Mouse (Mus musculus): ENCODE results near the gene Rbm4b. TPM values are rescaled to one million over a fixed set of nuclear protein-coding genes. Genes with fewer than 3 reads are reported as not detected.

The Rbm4b gene
- polyA plus RNA-seq (2016; fragmentation: Nextera tagmentation; extraction: Ambion mirVana) = 112 and 118 TPM in 2 replicates

- Histone ChIP-seq H3K4me1 (peaks cover 18% of the 10 kb centered on the region), H3K4me2 (replicated peaks) (peak within 1 kb of the TSS; percentile 68), H3K27ac (peak within 1 kb of the TSS; percentile 97), H3K9ac (peak within 1 kb of the TSS; percentile 87), H3K27me3 (no peaks in the 10 kb centered on the region), H3K9me3 (no peaks in the 10 kb centered on the region), H3K36me3 (peaks cover 12% of the 10 kb centered on the region), H3K4me3 (peak within 1 kb of the TSS; percentile 66)
- WGBS = under 1% methylated on average over 65 of the region's 65 CpGs
- peak; percentile 93 for ATAC-seq (ENCODE audit: insufficient number of reproducible peaks, insufficient read depth, low FRiP score, low TSS enrichment)
These were observed at the start of gene Rbm4b for GRCm38 (mm10) chr19:4756193-4756911. Rbm4b (plus strand) TSS chr19:4756497.

- WGBS = 83% methylated on average over 10 of the region's 10 CpGs
- no peak for ATAC-seq (ENCODE audit: insufficient number of reproducible peaks, insufficient read depth, low FRiP score, low TSS enrichment)
- no peak overlapping the region for H3K4me2 ChIP-seq (replicated peaks)
These were observed 47.5 kb upstream of the Rbm4b start for GRCm38 (mm10) chr19:4708765-4709164.

GRCm38 (mm10) chr19:4711098-4711600 is 45.1 kb upstream of the Rbm4b start, which contains the start of gene Sptbn2:
Sptbn2 (plus strand) TSS chr19:4711167.
- ATAC-seq (ENCODE audit: insufficient number of reproducible peaks, insufficient read depth, low FRiP score, low TSS enrichment) = no peak

More at GRCm38 (mm10) chr19:4708765-4709164, 47.5 kb upstream of the Rbm4b start:
- Histone ChIP-seq H3K9ac (no peak overlapping the region), H3K27ac (no peak overlapping the region), H3K9me3 (no peaks in the 10 kb centered on the region), H3K4me1 (peaks cover 13% of the 10 kb centered on the region), H3K36me3 (no peaks in the 10 kb centered on the region), H3K27me3 (peaks cover 31% of the 10 kb centered on the region), H3K4me3 (no peak overlapping the region)

GRCm38 (mm10) chr19:4711601-4712155 is 44.6 kb upstream of the Rbm4b start:
- peak overlapping the region; percentile 64 for H3K4me3 ChIP-seq
- no peaks in the 10 kb centered on the region for H3K36me3 ChIP-seq
- no peaks in the 10 kb centered on the region for H3K9me3 ChIP-seq
- under 1% methylated on average over 35 of the region's 65 CpGs for WGBS
- H3K4me1 ChIP-seq = peaks cover 13% of the 10 kb centered on the region
- peak overlapping the region; percentile 98 for H3K4me2 ChIP-seq (replicated peaks)
- no peak overlapping the region for H3K27ac ChIP-seq
- ATAC-seq (ENCODE audit: insufficient number of reproducible peaks, insufficient read depth, low FRiP score, low TSS enrichment) = no peak
- peak overlapping the region; percentile 63 for H3K9ac ChIP-seq
- peaks cover 48% of the 10 kb centered on the region for H3K27me3 ChIP-seq

More at GRCm38 (mm10) chr19:4711098-4711600, 45.1 kb upstream of the Rbm4b start, which contains the start of gene Sptbn2:
- peak within 1 kb of the TSS; percentile 63 for H3K9ac ChIP-seq
- H3K27ac ChIP-seq = no peak within 1 kb of the TSS
- H3K4me2 ChIP-seq (replicated peaks) = peak within 1 kb of the TSS; percentile 98
- H3K27me3 ChIP-seq = peaks cover 48% of the 10 kb centered on the region
- no peaks in the 10 kb centered on the region for H3K9me3 ChIP-seq
- peaks cover 13% of the 10 kb centered on the region for H3K4me1 ChIP-seq
- peak within 1 kb of the TSS; percentile 64 for H3K4me3 ChIP-seq
- 9% methylated on average over 13 of the region's 13 CpGs for WGBS
- no peaks in the 10 kb centered on the region for H3K36me3 ChIP-seq

- ATAC-seq (ENCODE audit: insufficient number of reproducible peaks, insufficient read depth, low FRiP score, low TSS enrichment) = 0 out of 2 replicates have a peak, but pooled peaks have one; percentile 56
- H3K27ac ChIP-seq = no peak overlapping the region
- H3K9ac ChIP-seq = peak overlapping the region; percentile 63
- WGBS = under 1% methylated on average over 58 of the region's 60 CpGs
- H3K9me3 ChIP-seq = no peaks in the 10 kb centered on the region
- peaks cover 13% of the 10 kb centered on the region for H3K4me1 ChIP-seq
- H3K4me2 ChIP-seq (replicated peaks) = peak overlapping the region; percentile 98
- peak overlapping the region; percentile 64 for H3K4me3 ChIP-seq
- peaks cover 48% of the 10 kb centered on the region for H3K27me3 ChIP-seq
- H3K36me3 ChIP-seq = no peaks in the 10 kb centered on the region
These were observed 44.0 kb upstream of the Rbm4b start for GRCm38 (mm10) chr19:4712156-4712780.

GRCm38 (mm10) chr19:4712781-4713526 is 43.3 kb upstream of the Rbm4b start:
- H3K9ac ChIP-seq = peak overlapping the region; percentile 63
- H3K4me2 ChIP-seq (replicated peaks) = peak overlapping the region; percentile 98
- no peaks in the 10 kb centered on the region for H3K36me3 ChIP-seq
- 0 out of 2 replicates have a peak, but pooled peaks cover 3% of the 10 kb centered on the region for H3K9me3 ChIP-seq
- 29% methylated on average over 13 of the region's 13 CpGs for WGBS
- peak overlapping the region; percentile 64 for H3K4me3 ChIP-seq
- peaks cover 48% of the 10 kb centered on the region for H3K27me3 ChIP-seq
- H3K27ac ChIP-seq = no peak overlapping the region
- peaks cover 13% of the 10 kb centered on the region for H3K4me1 ChIP-seq
- ATAC-seq (ENCODE audit: insufficient number of reproducible peaks, insufficient read depth, low FRiP score, low TSS enrichment) = no peak

- ATAC-seq (ENCODE audit: insufficient number of reproducible peaks, insufficient read depth, low FRiP score, low TSS enrichment) = no peak
- H3K9ac ChIP-seq = no peak overlapping the region
- WGBS = 28% methylated on average over 3 of the region's 3 CpGs
- 0 out of 2 replicates have a peak, but pooled peaks cover 3% of the 10 kb centered on the region for H3K9me3 ChIP-seq
- H3K4me1 ChIP-seq = peaks cover 13% of the 10 kb centered on the region
- no peaks in the 10 kb centered on the region for H3K36me3 ChIP-seq
- no peak overlapping the region for H3K27ac ChIP-seq
- H3K4me3 ChIP-seq = no peak overlapping the region
- H3K27me3 ChIP-seq = peaks cover 48% of the 10 kb centered on the region
- H3K4me2 ChIP-seq (replicated peaks) = no peak overlapping the region
These were observed 42.4 kb upstream of the Rbm4b start for GRCm38 (mm10) chr19:4713886-4714285.

GRCm38 (mm10) chr19:4716756-4717155 is 39.5 kb upstream of the Rbm4b start:
- H3K4me2 ChIP-seq (replicated peaks) = no peak overlapping the region
- H3K27me3 ChIP-seq = peaks cover 40% of the 10 kb centered on the region
- ATAC-seq (ENCODE audit: insufficient number of reproducible peaks, insufficient read depth, low FRiP score, low TSS enrichment) = no peak
- H3K9ac ChIP-seq = no peak overlapping the region
- H3K9me3 ChIP-seq = 0 out of 2 replicates have a peak, but pooled peaks cover 3% of the 10 kb centered on the region
- WGBS = 96% methylated on average over 14 of the region's 14 CpGs
- no peaks in the 10 kb centered on the region for H3K36me3 ChIP-seq
- H3K4me1 ChIP-seq = peaks cover 22% of the 10 kb centered on the region
- H3K4me3 ChIP-seq = no peak overlapping the region
- no peak overlapping the region for H3K27ac ChIP-seq

GRCm38 (mm10) chr19:4717281-4717680 is 39.0 kb upstream of the Rbm4b start:
- Histone ChIP-seq H3K9ac (no peak overlapping the region), H3K4me1 (peaks cover 20% of the 10 kb centered on the region), H3K27ac (no peak overlapping the region), H3K36me3 (no peaks in the 10 kb centered on the region), H3K27me3 (peaks cover 37% of the 10 kb centered on the region), H3K9me3 (0 out of 2 replicates have a peak, but pooled peaks cover 3% of the 10 kb centered on the region), H3K4me2 (replicated peaks) (no peak overlapping the region), H3K4me3 (no peak overlapping the region)
- WGBS = 94% methylated on average over 2 of the region's 2 CpGs
- ATAC-seq (ENCODE audit: insufficient number of reproducible peaks, insufficient read depth, low FRiP score, low TSS enrichment) = no peak

- WGBS = 25% methylated on average over 12 of the region's 12 CpGs
- H3K27me3 ChIP-seq = peaks cover 25% of the 10 kb centered on the region
These were observed 37.6 kb upstream of the Rbm4b start for GRCm38 (mm10) chr19:4718716-4719115.

GRCm38 (mm10) chr19:4719351-4719764 is 36.9 kb upstream of the Rbm4b start:
- peaks cover 18% of the 10 kb centered on the region for H3K27me3 ChIP-seq
- no peak overlapping the region for H3K27ac ChIP-seq
- peak; percentile 53; the same call in 1 of the 2 replicates for ATAC-seq (ENCODE audit: insufficient number of reproducible peaks, insufficient read depth, low FRiP score, low TSS enrichment)
- H3K4me1 ChIP-seq = 0 out of 2 replicates have a peak, but pooled peaks cover 15% of the 10 kb centered on the region
- H3K4me3 ChIP-seq = no peak overlapping the region
- no peak overlapping the region for H3K9ac ChIP-seq
- WGBS = 12% methylated on average over 5 of the region's 5 CpGs
- no peak overlapping the region for H3K4me2 ChIP-seq (replicated peaks)
- H3K9me3 ChIP-seq = 0 out of 2 replicates have a peak, but pooled peaks cover 3% of the 10 kb centered on the region
- H3K36me3 ChIP-seq = no peaks in the 10 kb centered on the region

More at GRCm38 (mm10) chr19:4718716-4719115, 37.6 kb upstream of the Rbm4b start:
- ATAC-seq (ENCODE audit: insufficient number of reproducible peaks, insufficient read depth, low FRiP score, low TSS enrichment) = no peak
- Histone ChIP-seq H3K9ac (no peak overlapping the region), H3K4me1 (0 out of 2 replicates have a peak, but pooled peaks cover 15% of the 10 kb centered on the region), H3K36me3 (no peaks in the 10 kb centered on the region), H3K4me2 (replicated peaks) (no peak overlapping the region), H3K9me3 (0 out of 2 replicates have a peak, but pooled peaks cover 3% of the 10 kb centered on the region), H3K27ac (no peak overlapping the region), H3K4me3 (no peak overlapping the region)

Data from embryonic facial prominence, embryonic 12.5 days (tissue).